Mouse (Mus musculus): ENCODE data around the gene Trim2.

Gene Trim2

GRCm38 (mm10) chr3:84217961-84218351 lies 88.7 kb downstream of the Trim2 start:
- DNase-seq = no peak

- DNase-seq = peak; percentile 50 to 52
Measured at GRCm38 (mm10) chr3:84217118-84217960, 89.3 kb downstream of the Trim2 start.

- DNase-seq = peak; percentile 44 to 50
Measured at GRCm38 (mm10) chr3:84215743-84216360, 90.8 kb downstream of the Trim2 start.

- DNase-seq = peak; percentile 90 to 92
Measured at GRCm38 (mm10) chr3:84215253-84215652, 91.4 kb downstream of the Trim2 start.

- peak; percentile 76 to 79 for DNase-seq
Measured at GRCm38 (mm10) chr3:84214501-84214900, 92.2 kb downstream of the Trim2 start.

GRCm38 (mm10) chr3:84211340-84211875 lies 95.3 kb downstream of the Trim2 start:
- no peak for DNase-seq

GRCm38 (mm10) chr3:84208917-84209513 lies 97.7 kb downstream of the Trim2 start:
- no peak for DNase-seq

GRCm38 (mm10) chr3:84208475-84208874 lies 98.2 kb downstream of the Trim2 start:
- DNase-seq = no peak

- peak in 1 of 2 experiments; percentile 36 for DNase-seq
Measured at GRCm38 (mm10) chr3:84207366-84207765, 99.3 kb downstream of the Trim2 start.

- DNase-seq = no peak
Measured at GRCm38 (mm10) chr3:84206106-84206505, 100.6 kb downstream of the Trim2 start.

GRCm38 (mm10) chr3:84205650-84206049 lies 101.0 kb downstream of the Trim2 start:
- DNase-seq = no peak

GRCm38 (mm10) chr3:84204640-84205039 lies 102.0 kb downstream of the Trim2 start:
- DNase-seq = no peak

- DNase-seq = peak; percentile 94 to 98
Measured at GRCm38 (mm10) chr3:84200559-84201420, 105.9 kb downstream of the Trim2 start.

GRCm38 (mm10) chr3:84199516-84199915 lies 107.2 kb downstream of the Trim2 start:
- no peak for DNase-seq

GRCm38 (mm10) chr3:84198229-84198628 lies 108.4 kb downstream of the Trim2 start:
- DNase-seq = no peak

- no peak for DNase-seq
Measured at GRCm38 (mm10) chr3:84193881-84194280, 112.8 kb downstream of the Trim2 start.

- DNase-seq = peak in 1 of 2 experiments; percentile 30
Measured at GRCm38 (mm10) chr3:84191141-84191881, 115.4 kb downstream of the Trim2 start.

- no peak for DNase-seq
Measured at GRCm38 (mm10) chr3:84190513-84191061, 116.1 kb downstream of the Trim2 start.

GRCm38 (mm10) chr3:84189629-84190173 lies 117.0 kb downstream of the Trim2 start:
- DNase-seq = no peak

GRCm38 (mm10) chr3:84181717-84182116 lies 125.0 kb downstream of the Trim2 start:
- DNase-seq = no peak

- DNase-seq = no peak
Measured at GRCm38 (mm10) chr3:84181102-84181501, 125.6 kb downstream of the Trim2 start.
